Mouse (Mus musculus): ENCODE results near the gene Vps29. TPM values are rescaled to one million over a fixed set of nuclear protein-coding genes. Genes with fewer than 3 reads are reported as not detected.

The Vps29 gene
- polyA plus RNA-seq, 1 experiment from 2014 or later = 221 TPM

DNA sequence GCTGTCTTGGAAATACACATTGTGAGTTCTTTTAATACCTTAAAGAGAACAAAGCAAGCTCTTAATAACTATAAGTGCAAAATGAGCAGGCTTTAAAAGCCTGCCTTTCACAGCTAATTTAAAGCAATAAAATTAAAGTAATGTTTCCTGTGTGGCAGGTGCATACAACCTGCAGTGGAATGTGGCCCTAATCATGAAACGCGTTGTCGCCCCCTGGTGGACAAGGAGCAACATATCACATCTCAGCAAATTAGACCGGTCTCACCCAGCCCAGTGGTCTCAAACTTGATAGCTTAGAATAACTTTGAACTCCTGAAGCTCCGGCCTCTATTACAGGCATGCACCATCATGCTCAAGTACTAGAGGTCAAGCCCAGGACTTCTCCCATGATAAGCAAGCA is 9.9 kb upstream of the Vps29 start:
- Histone ChIP-seq H3K4me2 (replicated peaks; ENCODE audit: low read depth, low read length) (no peak overlapping the region), H3K4me1 (ENCODE audit: control insufficient read depth, insufficient read depth, low read length) (no peaks in the 10 kb centered on the region), H3K9me3 (ENCODE audit: control insufficient read depth, low read depth, low read length) (no peaks in the 10 kb centered on the region), H3K9ac (replicated peaks; ENCODE audit: low read depth, low read length) (no peak overlapping the region), H3K27me3 (ENCODE audit: control insufficient read depth, insufficient read depth, low read length) (no peaks in the 10 kb centered on the region), H3K27ac (ENCODE audit: low read length) (no peak overlapping the region), H3K4me3 (ENCODE audit: low read depth, low read length) (no peak overlapping the region), H3K36me3 (ENCODE audit: control insufficient read depth, insufficient read depth, low read length) (no peaks in the 10 kb centered on the region)
- WGBS = 9% methylated on average over 5 of the region's 5 CpGs
- peak; percentile 28; the same call in 1 of the 2 replicates for ATAC-seq (ENCODE audit: insufficient number of reproducible peaks, insufficient read depth, low FRiP score, low read depth)

DNA sequence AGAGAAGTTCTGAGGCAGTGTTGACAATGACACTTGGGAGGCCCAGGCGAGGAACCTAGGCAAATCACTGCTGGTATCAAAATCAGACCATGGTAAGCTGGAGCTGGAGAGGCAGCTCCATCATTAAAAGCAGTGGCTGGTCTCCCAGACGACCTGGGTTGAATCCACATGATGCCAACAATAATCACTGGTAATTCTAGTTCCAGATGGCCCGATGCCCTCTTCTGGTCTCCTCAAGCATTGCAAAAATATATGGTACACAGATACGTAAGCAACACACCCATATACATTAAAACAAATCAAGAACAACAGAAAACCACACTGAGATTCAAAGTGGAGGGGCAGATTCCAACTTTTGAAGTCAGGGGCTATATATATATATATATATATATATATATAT is 8.4 kb upstream of the Vps29 start:
- Histone ChIP-seq H3K4me2 (replicated peaks; ENCODE audit: low read depth, low read length) (no peak overlapping the region), H3K9ac (replicated peaks; ENCODE audit: low read depth, low read length) (no peak overlapping the region), H3K36me3 (ENCODE audit: control insufficient read depth, insufficient read depth, low read length) (no peaks in the 10 kb centered on the region), H3K27ac (ENCODE audit: low read length) (no peak overlapping the region), H3K9me3 (ENCODE audit: control insufficient read depth, low read depth, low read length) (no peaks in the 10 kb centered on the region), H3K4me3 (ENCODE audit: low read depth, low read length) (no peak overlapping the region), H3K4me1 (ENCODE audit: control insufficient read depth, insufficient read depth, low read length) (no peaks in the 10 kb centered on the region), H3K27me3 (ENCODE audit: control insufficient read depth, insufficient read depth, low read length) (no peaks in the 10 kb centered on the region)
- WGBS = 76% methylated on average over 4 of the region's 4 CpGs
- no peak for ATAC-seq (ENCODE audit: insufficient number of reproducible peaks, insufficient read depth, low FRiP score, low read depth)

DNA sequence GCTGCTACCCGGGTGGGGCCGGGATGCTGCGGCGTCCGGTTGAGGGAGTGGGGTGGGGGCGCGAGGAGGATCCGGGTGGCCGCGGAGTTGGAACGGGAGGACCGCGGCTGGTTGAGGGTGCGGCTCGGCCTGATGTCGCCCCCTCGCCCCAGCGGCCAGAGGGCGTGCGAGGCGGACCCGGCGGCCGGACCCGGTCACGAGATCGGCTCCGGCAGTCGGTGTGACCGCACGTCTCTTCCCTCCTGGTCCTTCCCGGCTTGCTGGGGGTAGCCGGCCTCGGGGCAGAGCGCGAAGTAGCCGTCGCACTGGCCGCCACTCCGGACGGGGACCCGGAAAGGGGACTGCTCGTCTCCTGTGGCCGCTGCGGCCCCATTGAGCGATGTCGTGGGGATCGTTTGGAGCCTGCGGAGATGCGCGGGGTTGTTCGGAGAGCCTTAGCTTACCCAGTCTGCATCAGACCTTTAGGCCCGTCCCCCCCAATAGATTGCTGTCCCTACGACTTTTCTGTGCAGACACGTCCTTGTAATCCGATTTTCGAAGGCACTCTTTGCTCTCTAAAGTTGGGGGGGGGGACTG is 411 bp downstream of the Vps29 start:
- WGBS = under 1% methylated on average over 52 of the region's 57 CpGs

DNA sequence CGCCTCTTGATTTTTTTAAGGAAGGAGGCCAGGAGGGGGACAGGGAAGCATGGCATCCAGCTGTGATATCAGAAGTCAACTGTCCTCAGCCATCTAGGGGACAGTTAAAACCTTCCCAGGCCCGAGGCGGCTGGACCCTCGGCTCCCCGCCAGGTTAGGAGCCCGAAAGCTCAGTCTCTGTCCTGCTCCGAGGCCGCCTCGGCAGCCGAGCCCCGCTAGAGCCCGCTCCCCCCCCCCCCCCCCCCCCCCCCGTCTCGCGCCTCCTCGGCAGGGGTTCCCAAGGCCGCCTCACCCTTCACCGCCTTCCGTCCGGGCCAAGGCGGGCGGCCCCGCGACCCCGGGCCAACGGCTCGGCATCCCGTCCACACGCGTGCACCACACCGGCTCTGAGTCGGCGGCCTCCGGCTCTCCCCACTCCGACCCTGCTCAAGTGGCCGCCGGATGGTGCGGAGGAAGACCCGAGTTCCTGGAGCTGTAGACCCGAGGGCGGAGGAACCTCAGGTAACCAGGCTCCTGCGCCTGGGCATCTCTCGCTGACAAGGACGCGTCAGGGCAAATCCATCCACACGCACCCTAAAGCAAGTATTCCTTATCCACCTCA is 17.5 kb downstream of the Vps29 start, which contains the start of gene Gpn3:
Gpn3 (plus strand) TSS at position 286 of the 601 bp plus-strand sequence.
- Histone ChIP-seq H3K27me3 (ENCODE audit: control insufficient read depth, insufficient read depth, low read length) (no peaks in the 10 kb centered on the region), H3K4me2 (replicated peaks; ENCODE audit: low read depth, low read length) (peak within 1 kb of the TSS; percentile 52), H3K4me1 (ENCODE audit: control insufficient read depth, insufficient read depth, low read length) (peaks cover 11% of the 10 kb centered on the region; the same call in 1 of the 2 replicates), H3K27ac (ENCODE audit: low read length) (peak within 1 kb of the TSS; percentile 93), H3K9me3 (ENCODE audit: control insufficient read depth, low read depth, low read length) (no peaks in the 10 kb centered on the region), H3K36me3 (ENCODE audit: control insufficient read depth, insufficient read depth, low read length) (peaks cover 26% of the 10 kb centered on the region), H3K4me3 (ENCODE audit: low read depth, low read length) (peak within 1 kb of the TSS; percentile 81), H3K9ac (replicated peaks; ENCODE audit: low read depth, low read length) (peak within 1 kb of the TSS; percentile 71)
- under 1% methylated on average over 39 of the region's 46 CpGs for WGBS
- peak; percentile 67 for ATAC-seq (ENCODE audit: insufficient number of reproducible peaks, insufficient read depth, low FRiP score, low read depth)

More for the DNA sequence above, 411 bp downstream of the Vps29 start:
- Histone ChIP-seq H3K9ac (replicated peaks; ENCODE audit: low read depth, low read length) (peak overlapping the region; percentile 87), H3K27me3 (ENCODE audit: control insufficient read depth, insufficient read depth, low read length) (no peaks in the 10 kb centered on the region), H3K4me2 (replicated peaks; ENCODE audit: low read depth, low read length) (peak overlapping the region; percentile 72), H3K4me3 (ENCODE audit: low read depth, low read length) (peak overlapping the region; percentile 80), H3K36me3 (ENCODE audit: control insufficient read depth, insufficient read depth, low read length) (no peaks in the 10 kb centered on the region), H3K4me1 (ENCODE audit: control insufficient read depth, insufficient read depth, low read length) (0 out of 2 replicates have a peak, but pooled peaks cover 2% of the 10 kb centered on the region), H3K9me3 (ENCODE audit: control insufficient read depth, low read depth, low read length) (no peaks in the 10 kb centered on the region), H3K27ac (ENCODE audit: low read length) (peak overlapping the region; percentile 56; the same call in 1 of the 2 replicates)
- ATAC-seq (ENCODE audit: insufficient number of reproducible peaks, insufficient read depth, low FRiP score, low read depth) = peak; percentile 68; the same call in 1 of the 2 replicates

DNA sequence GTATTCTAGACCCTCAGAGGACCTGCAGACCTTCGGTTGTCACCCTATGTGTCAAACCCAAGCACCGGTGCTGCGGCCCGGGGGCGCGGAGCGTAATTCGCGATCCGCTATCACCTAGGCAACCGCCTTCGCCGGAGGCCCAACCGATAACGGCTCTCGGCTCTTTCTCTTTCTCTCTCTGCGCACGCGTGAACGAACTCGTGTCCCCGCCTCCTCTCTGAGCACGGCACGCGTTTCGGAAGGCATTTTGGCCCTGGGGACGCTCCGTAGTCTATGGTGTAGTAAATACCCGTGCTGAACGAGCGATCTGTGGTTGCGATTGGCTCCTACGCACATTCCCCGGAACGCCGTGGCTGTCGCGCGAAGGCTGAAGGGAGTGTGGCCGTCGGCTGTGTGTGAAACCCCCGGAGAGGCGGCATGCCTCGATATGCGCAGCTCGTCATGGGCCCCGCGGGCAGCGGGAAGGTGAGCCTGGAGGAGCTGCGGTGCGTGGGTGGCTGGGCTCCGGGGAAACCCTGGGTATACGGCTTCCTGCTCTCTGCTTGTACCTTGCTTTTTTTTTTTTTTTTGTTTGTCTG is 18.1 kb downstream of the Vps29 start, which contains the start of gene Fam216a:
Fam216a (minus strand) TSS at position 173 of the 578 bp plus-strand sequence.
- Histone ChIP-seq H3K4me1 (ENCODE audit: control insufficient read depth, insufficient read depth, low read length) (peaks cover 11% of the 10 kb centered on the region; the same call in 1 of the 2 replicates), H3K9ac (replicated peaks; ENCODE audit: low read depth, low read length) (peak within 1 kb of the TSS; percentile 71), H3K4me3 (ENCODE audit: low read depth, low read length) (peak within 1 kb of the TSS; percentile 81), H3K9me3 (ENCODE audit: control insufficient read depth, low read depth, low read length) (no peaks in the 10 kb centered on the region), H3K4me2 (replicated peaks; ENCODE audit: low read depth, low read length) (peak within 1 kb of the TSS; percentile 52), H3K27ac (ENCODE audit: low read length) (peak within 1 kb of the TSS; percentile 93), H3K36me3 (ENCODE audit: control insufficient read depth, insufficient read depth, low read length) (peaks cover 20% of the 10 kb centered on the region; the same call in 1 of the 2 replicates), H3K27me3 (ENCODE audit: control insufficient read depth, insufficient read depth, low read length) (no peaks in the 10 kb centered on the region)
- 0% methylated on average over 53 of the region's 53 CpGs for WGBS
- ATAC-seq (ENCODE audit: insufficient number of reproducible peaks, insufficient read depth, low FRiP score, low read depth) = peak; percentile 94

DNA sequence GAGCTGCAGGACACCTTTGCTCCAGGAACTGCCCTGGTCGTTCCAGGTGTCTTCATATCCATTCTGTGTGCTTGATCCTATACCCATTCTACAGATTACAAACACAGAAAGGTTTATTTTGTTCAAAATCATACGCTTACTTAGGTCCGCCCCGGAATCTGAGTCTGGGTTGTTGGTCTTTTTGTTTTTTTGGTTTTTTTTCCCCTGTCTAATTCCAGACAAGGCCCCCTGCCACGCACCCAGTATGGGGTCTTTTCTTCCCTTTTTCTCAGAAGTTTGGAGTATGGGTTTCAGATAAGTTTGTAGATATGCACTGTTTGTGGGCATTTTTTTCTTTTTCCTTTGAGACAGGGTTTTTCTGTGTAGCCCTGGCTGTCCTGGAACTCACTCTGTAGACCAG is 18.7 kb downstream of the Vps29 start:
- WGBS = 9% methylated on average over 5 of the region's 5 CpGs
- ATAC-seq (ENCODE audit: insufficient number of reproducible peaks, insufficient read depth, low FRiP score, low read depth) = no peak

DNA sequence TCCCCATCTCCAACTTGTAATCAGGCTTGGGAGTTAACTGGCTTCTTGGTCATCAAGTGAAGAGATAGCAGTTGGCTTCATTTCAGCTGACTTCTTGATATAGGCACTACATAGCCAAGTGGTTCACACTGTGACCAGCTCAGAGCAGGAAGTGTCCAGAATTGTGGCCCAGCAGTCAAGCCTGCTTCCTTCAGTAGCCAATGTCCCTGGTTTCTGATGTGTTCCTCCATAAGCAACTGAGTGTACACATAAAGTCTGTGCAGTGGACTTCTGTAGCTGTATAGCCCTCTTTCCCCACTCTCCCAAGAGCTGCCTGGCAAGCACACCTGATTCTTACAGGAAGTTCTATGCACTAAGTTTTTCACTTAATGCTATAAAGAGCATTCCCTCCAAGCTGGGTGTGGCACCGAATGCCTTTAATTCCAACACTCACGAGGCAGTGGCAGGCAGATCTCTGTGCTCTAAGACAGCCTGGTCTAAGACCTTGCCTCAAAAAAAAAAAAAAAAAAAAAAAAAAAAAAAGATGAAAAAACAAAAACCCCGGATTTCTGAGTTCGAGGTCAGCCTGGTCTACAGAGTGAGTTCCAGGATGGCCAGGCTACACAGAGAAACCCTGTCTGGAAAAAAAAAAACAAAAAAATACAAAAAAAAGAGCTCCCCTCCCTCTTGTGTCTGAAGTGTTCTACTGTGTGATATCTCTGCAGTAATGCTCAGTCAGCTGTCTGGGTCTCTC is 23.1 kb downstream of the Vps29 start:
- peaks cover 31% of the 10 kb centered on the region for H3K36me3 ChIP-seq (ENCODE audit: control insufficient read depth, insufficient read depth, low read length)
- H3K4me3 ChIP-seq (ENCODE audit: low read depth, low read length) = no peak overlapping the region
- H3K4me2 ChIP-seq (replicated peaks; ENCODE audit: low read depth, low read length) = no peak overlapping the region
- no peak overlapping the region for H3K9ac ChIP-seq (replicated peaks; ENCODE audit: low read depth, low read length)
- no peaks in the 10 kb centered on the region for H3K9me3 ChIP-seq (ENCODE audit: control insufficient read depth, low read depth, low read length)
- no peak for ATAC-seq (ENCODE audit: insufficient number of reproducible peaks, insufficient read depth, low FRiP score, low read depth)
- H3K4me1 ChIP-seq (ENCODE audit: control insufficient read depth, insufficient read depth, low read length) = peaks cover 6% of the 10 kb centered on the region; the same call in 1 of the 2 replicates
- no peaks in the 10 kb centered on the region for H3K27me3 ChIP-seq (ENCODE audit: control insufficient read depth, insufficient read depth, low read length)
- WGBS = 88% methylated on average over 4 of the region's 4 CpGs
- no peak overlapping the region for H3K27ac ChIP-seq (ENCODE audit: low read length)

More for the DNA sequence above, 18.7 kb downstream of the Vps29 start:
- H3K36me3 ChIP-seq (ENCODE audit: control insufficient read depth, insufficient read depth, low read length) = peaks cover 16% of the 10 kb centered on the region; the same call in 1 of the 2 replicates
- H3K9ac ChIP-seq (replicated peaks; ENCODE audit: low read depth, low read length) = peak overlapping the region; percentile 71
- H3K27ac ChIP-seq (ENCODE audit: low read length) = peak overlapping the region; percentile 85
- peaks cover 11% of the 10 kb centered on the region; the same call in 1 of the 2 replicates for H3K4me1 ChIP-seq (ENCODE audit: control insufficient read depth, insufficient read depth, low read length)
- H3K9me3 ChIP-seq (ENCODE audit: control insufficient read depth, low read depth, low read length) = no peaks in the 10 kb centered on the region
- H3K4me3 ChIP-seq (ENCODE audit: low read depth, low read length) = peak overlapping the region; percentile 81
- H3K4me2 ChIP-seq (replicated peaks; ENCODE audit: low read depth, low read length) = peak overlapping the region; percentile 52
- no peaks in the 10 kb centered on the region for H3K27me3 ChIP-seq (ENCODE audit: control insufficient read depth, insufficient read depth, low read length)

DNA sequence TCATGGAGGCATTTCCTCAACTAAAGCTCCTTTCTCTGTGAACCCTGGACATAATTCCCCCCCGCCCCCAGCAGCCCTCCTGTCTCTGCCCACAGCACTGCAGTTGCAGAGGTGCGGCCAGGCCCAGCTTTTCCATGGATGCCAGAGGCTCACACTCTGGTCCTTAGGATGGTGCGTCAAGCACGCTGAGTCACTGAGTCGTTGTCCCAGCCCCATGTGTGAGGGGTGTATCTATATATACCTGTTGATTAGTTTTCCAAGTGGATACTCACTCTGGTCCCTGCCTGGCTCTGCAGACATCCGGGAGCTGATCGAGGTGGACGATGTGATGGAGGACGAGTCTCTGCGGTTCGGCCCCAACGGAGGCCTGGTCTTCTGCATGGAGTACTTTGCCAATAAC is 24.0 kb downstream of the Vps29 start:
- peaks cover 35% of the 10 kb centered on the region for H3K36me3 ChIP-seq (ENCODE audit: control insufficient read depth, insufficient read depth, low read length)
- H3K27ac ChIP-seq (ENCODE audit: low read length) = no peak overlapping the region
- H3K4me3 ChIP-seq (ENCODE audit: low read depth, low read length) = no peak overlapping the region
- no peak overlapping the region for H3K4me2 ChIP-seq (replicated peaks; ENCODE audit: low read depth, low read length)
- peaks cover 3% of the 10 kb centered on the region; the same call in 1 of the 2 replicates for H3K4me1 ChIP-seq (ENCODE audit: control insufficient read depth, insufficient read depth, low read length)
- H3K9me3 ChIP-seq (ENCODE audit: control insufficient read depth, low read depth, low read length) = no peaks in the 10 kb centered on the region
- no peak overlapping the region for H3K9ac ChIP-seq (replicated peaks; ENCODE audit: low read depth, low read length)
- no peaks in the 10 kb centered on the region for H3K27me3 ChIP-seq (ENCODE audit: control insufficient read depth, insufficient read depth, low read length)
- 95% methylated on average over 12 of the region's 12 CpGs for WGBS
- no peak for ATAC-seq (ENCODE audit: insufficient number of reproducible peaks, insufficient read depth, low FRiP score, low read depth)
